Mouse (Mus musculus) small intestine, adult 2 months (tissue): ENCODE results near the gene Vmn2r50.
"Not testable (repeated sequence)": the region's sequence is repeated elsewhere in the genome, so short reads cannot be mapped to it uniquely, and the experiment has no call there.

Source experiments
- CTCF ChIP-seq: fragments of 200-500 bp; IDR thresholded peaks from 2 replicates; pipeline ENCODE4 v1.5.1; 2012; ENCODE audit warnings: low read depth, mild to moderate bottlenecking, control low read depth, inconsistent platforms, low read length, moderate library complexity, mixed read lengths; ENCODE audit not compliant: insufficient replicate concordance, insufficient read length; ENCODE audit errors: extremely low read depth
- POLR2A ChIP-seq: fragments of 200-500 bp; IDR thresholded peaks from 2 replicates; pipeline ENCODE4 v1.6.1; 2012; ENCODE audit warnings: low read depth, mild to moderate bottlenecking, control low read depth, inconsistent platforms, low read length, moderate library complexity

DNA sequence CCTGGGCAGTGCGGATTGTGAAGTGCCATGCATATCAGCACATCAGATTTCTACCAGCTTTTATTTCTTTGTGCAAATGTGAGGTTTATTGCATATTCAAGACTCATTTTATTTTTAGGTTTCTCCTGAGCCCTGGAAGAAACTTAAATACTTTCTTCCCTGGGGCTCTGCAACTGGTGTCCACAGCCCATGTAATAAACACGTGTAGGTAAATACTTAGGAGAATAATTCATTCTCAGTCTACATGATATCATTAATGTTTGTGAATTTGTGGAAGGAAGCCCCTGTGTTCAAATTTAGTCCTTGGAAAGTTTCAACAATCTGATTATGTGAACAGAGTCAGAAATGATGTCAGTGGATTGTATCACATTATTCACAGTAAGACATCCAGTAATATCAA is 60.9 kb downstream of the Vmn2r50 start, which contains the start of gene Vmn2r49:
- not testable (repeated sequence) for TF ChIP-seq POLR2A, CTCF
